Mouse (Mus musculus): ENCODE results near the gene Spdl1. TPM values are rescaled to one million over a fixed set of nuclear protein-coding genes. Genes with fewer than 3 reads are reported as not detected.
A peak's percentile ranks its signal among the peaks of the same experiment; 100 is the strongest.

Gene Spdl1
- polyA plus RNA-seq (2012), result 0.51 and 0.75 TPM in 2 replicates

DNA sequence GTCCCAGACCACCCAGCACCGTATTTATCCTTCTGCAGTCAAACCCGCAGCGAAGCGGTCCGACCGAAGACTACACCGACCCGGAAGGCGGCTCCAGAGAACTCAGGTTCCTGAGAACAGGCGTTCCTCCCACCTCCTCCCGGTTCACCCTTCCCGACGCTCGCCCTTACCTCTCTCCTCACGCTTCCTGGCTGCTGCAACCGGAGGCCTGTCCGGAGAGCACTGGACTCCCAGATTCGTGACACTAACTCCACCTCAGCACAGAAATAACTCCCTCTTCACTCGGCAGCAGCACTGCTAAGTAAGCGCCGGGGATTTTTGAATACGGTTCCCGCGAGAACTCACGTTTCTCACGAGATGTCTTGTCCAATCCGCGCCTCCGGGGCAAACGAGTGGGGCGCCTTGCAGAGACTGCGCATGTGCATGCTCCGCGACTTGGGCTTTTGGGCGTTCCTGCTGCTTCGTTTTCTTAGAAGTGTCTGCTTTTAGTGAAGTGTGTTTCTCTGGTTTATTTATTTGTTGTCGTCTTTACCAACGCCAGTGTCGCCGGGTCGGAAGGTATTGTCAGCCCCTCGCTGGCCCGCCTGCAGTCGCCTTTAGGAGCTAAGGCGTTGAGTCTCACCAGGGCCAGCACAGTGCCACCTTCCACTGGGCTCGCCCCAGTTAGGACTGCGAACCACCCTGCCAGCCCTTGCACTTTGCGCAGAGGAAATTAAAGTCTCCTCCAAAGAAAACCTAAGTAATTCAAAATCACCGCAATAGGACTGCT lies at the start of gene Spdl1:
Gene Spdl1, minus strand, starts transcription at position 324 of the 769 bp plus-strand sequence.
- H3K27me3 ChIP-seq (ENCODE audit: control insufficient read depth), result peaks cover 3% of the 10 kb centered on the region
- peaks cover 27% of the 10 kb centered on the region for H3K36me3 ChIP-seq (ENCODE audit: control insufficient read depth)
- peak within 1 kb of the TSS; percentile 73 for H3K4me3 ChIP-seq (replicated peaks)
- no peak for TF ChIP-seq TAL1 (IDR thresholded peaks at IDR 0.05; ENCODE audit: low read length)
- peaks cover 20% of the 10 kb centered on the region for H3K4me1 ChIP-seq (ENCODE audit: control insufficient read depth)
- H3K9me3 ChIP-seq (ENCODE audit: control insufficient read depth, low read length), result no peaks in the 10 kb centered on the region

DNA sequence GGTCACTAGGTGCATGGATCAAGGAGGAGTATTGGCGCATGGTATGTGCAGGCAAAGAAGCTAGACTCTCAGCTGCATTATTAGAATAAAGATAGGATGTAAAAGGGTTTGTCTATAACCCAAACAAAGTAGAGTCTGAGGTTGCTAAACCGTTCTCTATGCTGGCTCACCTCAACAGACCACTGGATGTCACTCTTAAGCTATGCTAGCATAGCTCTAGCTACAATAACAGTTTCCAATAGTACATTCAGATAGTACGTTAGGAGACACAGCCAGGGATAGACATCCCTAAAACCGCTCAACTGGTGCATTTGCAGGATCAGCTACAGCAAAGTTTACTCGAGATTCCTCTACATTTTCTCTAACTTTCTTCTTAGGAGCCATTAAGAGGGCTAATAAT lies 48.1 kb upstream of the Spdl1 start:
- no peak overlapping the region for H3K4me3 ChIP-seq (replicated peaks)
- TF ChIP-seq TAL1 (IDR thresholded peaks at IDR 0.05; ENCODE audit: low read length) (no peak), GATA1 (IDR thresholded peaks at IDR 0.05; ENCODE audit: low read length) (no peak)
- no peaks in the 10 kb centered on the region for H3K27me3 ChIP-seq (ENCODE audit: control insufficient read depth)
- no peaks in the 10 kb centered on the region for H3K36me3 ChIP-seq (ENCODE audit: control insufficient read depth)
- no peaks in the 10 kb centered on the region for H3K4me1 ChIP-seq (ENCODE audit: control insufficient read depth)
- no peaks in the 10 kb centered on the region for H3K9me3 ChIP-seq (ENCODE audit: control insufficient read depth, low read length)

GRCm38 (mm10) chr11:34879678-34880077 lies 46.2 kb upstream of the Spdl1 start:
- Histone ChIP-seq H3K36me3 (ENCODE audit: control insufficient read depth) (no peaks in the 10 kb centered on the region), H3K4me1 (ENCODE audit: control insufficient read depth) (no peaks in the 10 kb centered on the region), H3K4me3 (replicated peaks) (no peak overlapping the region), H3K9me3 (ENCODE audit: control insufficient read depth, low read length) (no peaks in the 10 kb centered on the region), H3K27me3 (ENCODE audit: control insufficient read depth) (no peaks in the 10 kb centered on the region)
- TF ChIP-seq TAL1 (IDR thresholded peaks at IDR 0.05; ENCODE audit: low read length) (no peak), GATA1 (IDR thresholded peaks at IDR 0.05; ENCODE audit: low read length) (no peak)

DNA sequence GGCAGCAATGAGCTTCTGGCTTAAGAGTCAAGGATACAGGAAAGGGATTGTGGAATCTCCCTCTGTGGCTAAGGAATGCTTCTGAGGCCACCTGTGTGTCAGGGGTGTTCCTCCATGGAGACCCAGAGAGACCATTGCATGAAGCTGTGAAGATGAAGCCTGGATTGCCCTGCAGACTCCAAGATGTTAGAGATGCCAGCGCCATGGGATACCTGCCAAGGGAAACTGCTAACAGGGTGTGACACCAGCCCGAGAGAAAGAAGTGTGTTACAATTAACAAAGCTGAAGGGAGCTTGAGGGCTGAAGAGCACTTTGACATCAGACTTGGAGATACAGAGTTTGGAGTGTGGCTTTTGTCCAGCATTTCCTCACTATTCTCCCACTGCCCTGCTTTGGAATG lies 40.4 kb upstream of the Spdl1 start:
- no peaks in the 10 kb centered on the region for H3K36me3 ChIP-seq (ENCODE audit: control insufficient read depth)
- H3K27me3 ChIP-seq (ENCODE audit: control insufficient read depth), result no peaks in the 10 kb centered on the region
- no peaks in the 10 kb centered on the region for H3K9me3 ChIP-seq (ENCODE audit: control insufficient read depth, low read length)
- H3K4me1 ChIP-seq (ENCODE audit: control insufficient read depth), result no peaks in the 10 kb centered on the region
- TF ChIP-seq TAL1 (IDR thresholded peaks at IDR 0.05; ENCODE audit: low read length) (no peak), GATA1 (IDR thresholded peaks at IDR 0.05; ENCODE audit: low read length) (no peak)
- no peak overlapping the region for H3K4me3 ChIP-seq (replicated peaks)

DNA sequence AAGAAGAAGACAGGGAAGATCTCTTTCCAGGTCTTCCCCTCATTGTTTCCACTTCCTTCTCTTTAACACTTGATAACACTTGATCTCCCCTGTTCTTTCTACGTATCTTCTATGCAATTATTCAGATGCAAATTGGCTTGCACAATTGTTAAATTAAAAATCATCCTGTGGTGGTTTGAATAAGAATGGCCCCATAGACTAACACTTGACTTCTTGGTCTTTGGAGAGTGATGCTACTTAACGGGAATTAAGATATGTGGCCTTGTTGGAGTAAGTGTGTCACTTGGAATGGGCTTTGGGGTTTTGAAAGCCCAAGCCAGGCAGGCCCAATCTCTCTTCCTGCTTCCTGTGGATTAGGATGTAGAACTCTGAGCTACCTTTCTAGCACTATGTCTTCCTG lies 39.0 kb upstream of the Spdl1 start:
- no peaks in the 10 kb centered on the region for H3K9me3 ChIP-seq (ENCODE audit: control insufficient read depth, low read length)
- no peaks in the 10 kb centered on the region for H3K4me1 ChIP-seq (ENCODE audit: control insufficient read depth)
- H3K36me3 ChIP-seq (ENCODE audit: control insufficient read depth), result no peaks in the 10 kb centered on the region
- H3K4me3 ChIP-seq (replicated peaks), result no peak overlapping the region
- no peak for TF ChIP-seq GATA1 (IDR thresholded peaks at IDR 0.05; ENCODE audit: low read length)
- no peak for TF ChIP-seq TAL1 (IDR thresholded peaks at IDR 0.05; ENCODE audit: low read length)
- H3K27me3 ChIP-seq (ENCODE audit: control insufficient read depth), result no peaks in the 10 kb centered on the region

DNA sequence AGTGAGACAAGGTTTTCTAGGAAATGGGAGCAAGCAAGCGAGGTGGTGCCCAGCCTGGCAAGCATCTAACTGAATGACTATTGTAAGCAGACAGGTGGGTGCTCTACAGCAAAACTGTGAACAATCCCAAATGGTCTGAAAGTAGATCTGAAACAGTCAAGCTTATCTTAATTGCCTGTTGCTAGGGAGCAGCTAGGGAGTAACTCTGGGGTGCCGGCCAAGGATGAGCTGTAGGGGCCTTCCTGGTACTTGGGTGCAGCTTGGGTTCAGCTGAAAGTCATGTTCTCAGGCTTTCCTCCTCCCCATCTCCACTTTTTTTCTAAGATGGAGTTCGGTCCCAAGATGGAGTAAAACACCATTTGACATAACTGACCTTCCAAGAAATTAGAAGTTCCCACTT lies 38.5 kb upstream of the Spdl1 start:
- Histone ChIP-seq H3K4me3 (replicated peaks) (no peak overlapping the region), H3K36me3 (ENCODE audit: control insufficient read depth) (no peaks in the 10 kb centered on the region), H3K9me3 (ENCODE audit: control insufficient read depth, low read length) (no peaks in the 10 kb centered on the region), H3K4me1 (ENCODE audit: control insufficient read depth) (no peaks in the 10 kb centered on the region), H3K27me3 (ENCODE audit: control insufficient read depth) (no peaks in the 10 kb centered on the region)
- TF ChIP-seq TAL1 (IDR thresholded peaks at IDR 0.05; ENCODE audit: low read length) (no peak), GATA1 (IDR thresholded peaks at IDR 0.05; ENCODE audit: low read length) (no peak)

DNA sequence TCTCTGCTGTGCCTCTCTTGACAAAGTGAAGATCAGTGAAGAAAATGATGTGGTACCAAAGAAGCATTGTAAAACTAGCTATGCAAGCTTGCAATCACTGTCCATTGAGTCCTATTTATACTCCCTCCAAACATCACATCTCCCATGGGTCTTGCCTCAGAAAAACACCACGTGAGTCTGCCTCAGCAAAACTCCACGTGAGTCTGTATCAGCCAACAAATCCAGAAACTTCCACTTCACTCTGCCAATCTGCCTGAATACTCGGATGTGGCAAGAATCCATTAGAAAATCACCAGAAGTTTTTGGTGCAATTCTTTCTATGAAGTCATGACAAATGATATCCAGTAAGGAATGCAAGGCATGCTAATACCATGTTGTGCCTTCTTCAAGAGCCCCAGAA lies 38.0 kb upstream of the Spdl1 start:
- no peak overlapping the region for H3K4me3 ChIP-seq (replicated peaks)
- no peaks in the 10 kb centered on the region for H3K27me3 ChIP-seq (ENCODE audit: control insufficient read depth)
- H3K9me3 ChIP-seq (ENCODE audit: control insufficient read depth, low read length), result no peaks in the 10 kb centered on the region
- no peak for TF ChIP-seq TAL1 (IDR thresholded peaks at IDR 0.05; ENCODE audit: low read length)
- no peak for TF ChIP-seq GATA1 (IDR thresholded peaks at IDR 0.05; ENCODE audit: low read length)
- H3K4me1 ChIP-seq (ENCODE audit: control insufficient read depth), result no peaks in the 10 kb centered on the region
- no peaks in the 10 kb centered on the region for H3K36me3 ChIP-seq (ENCODE audit: control insufficient read depth)

- TF ChIP-seq GATA1 (IDR thresholded peaks at IDR 0.05; ENCODE audit: low read length), result no peak
- no peak for TF ChIP-seq TAL1 (IDR thresholded peaks at IDR 0.05; ENCODE audit: low read length)
- Histone ChIP-seq H3K27me3 (ENCODE audit: control insufficient read depth) (no peaks in the 10 kb centered on the region), H3K4me1 (ENCODE audit: control insufficient read depth) (no peaks in the 10 kb centered on the region), H3K4me3 (replicated peaks) (no peak overlapping the region), H3K9me3 (ENCODE audit: control insufficient read depth, low read length) (no peaks in the 10 kb centered on the region), H3K36me3 (ENCODE audit: control insufficient read depth) (no peaks in the 10 kb centered on the region)
Observed at GRCm38 (mm10) chr11:34868626-34869025, 35.2 kb upstream of the Spdl1 start.

GRCm38 (mm10) chr11:34865741-34866270 lies 32.4 kb upstream of the Spdl1 start:
- no peaks in the 10 kb centered on the region for H3K27me3 ChIP-seq (ENCODE audit: control insufficient read depth)
- H3K4me3 ChIP-seq (replicated peaks), result no peak overlapping the region
- no peaks in the 10 kb centered on the region for H3K4me1 ChIP-seq (ENCODE audit: control insufficient read depth)
- TF ChIP-seq TAL1 (IDR thresholded peaks at IDR 0.05; ENCODE audit: low read length) (no peak), GATA1 (IDR thresholded peaks at IDR 0.05; ENCODE audit: low read length) (no peak)
- H3K9me3 ChIP-seq (ENCODE audit: control insufficient read depth, low read length), result no peaks in the 10 kb centered on the region
- H3K36me3 ChIP-seq (ENCODE audit: control insufficient read depth), result no peaks in the 10 kb centered on the region

All from erythroblast, embryonic 14.5 days (primary cell).